Mouse (Mus musculus) cortical plate, adult 2 months (tissue): ENCODE measurements at regions not wholly inside any gene's neighbourhood (a gene's known extent, or its start where the extent isn't known, plus 50 kb on each side); places are given as distances from the start of the nearest gene placed in this dataset.
"Not testable (repeated sequence)": the region's sequence is repeated elsewhere in the genome, so short reads cannot be mapped to it uniquely, and the experiment has no call there.

ENCODE experiments used
- CTCF ChIP-seq: fragments of 200-500 bp; IDR thresholded peaks from 2 replicates; pipeline ENCODE4 v1.5.1; 2011; ENCODE audit warnings: mild to moderate bottlenecking, control low read depth, low read length; ENCODE audit not compliant: insufficient read depth; ENCODE audit errors: extremely low read depth
- POLR2A ChIP-seq: fragments of 200-500 bp; IDR thresholded peaks from 2 replicates; pipeline ENCODE4 v1.6.1; 2011; ENCODE audit warnings: mild to moderate bottlenecking, low read length, control low read depth; ENCODE audit not compliant: insufficient read depth; ENCODE audit errors: extremely low read depth

DNA sequence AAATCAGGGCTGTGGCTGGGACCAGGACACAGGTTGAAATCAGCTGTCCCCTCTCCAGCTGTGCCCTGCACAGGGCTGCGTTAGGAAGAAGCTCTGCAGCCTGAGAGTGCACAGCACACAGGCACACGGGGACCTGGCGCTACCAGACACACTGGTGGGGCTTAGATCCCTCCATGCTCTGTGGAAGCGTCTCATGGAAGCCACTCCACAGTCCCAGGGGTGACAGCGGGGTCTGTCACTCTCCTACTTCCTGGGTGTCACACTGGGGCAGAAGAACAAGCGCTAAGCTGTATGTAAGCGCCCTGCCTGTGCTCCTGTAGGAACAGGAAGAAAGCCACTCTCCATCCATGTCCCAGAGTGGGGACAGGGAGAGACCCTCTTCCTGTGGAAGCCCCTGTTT is 267.8 kb downstream of the Prex1 start:
- not testable (repeated sequence) for TF ChIP-seq POLR2A, CTCF
